Mouse (Mus musculus) inflammation-experienced regulatory T-cells, adult 6 months (primary cell): ENCODE data around the gene Agfg1. TPM values are rescaled to one million over a fixed set of nuclear protein-coding genes. Genes with fewer than 3 reads are reported as not detected.

ENCODE experiments used
- ATAC-seq: one replicate; pipeline ENCODE4 v1.8.0; 2017
- polyA plus RNA-seq, 3 experiments: library from polyadenylated mRNA; unstranded; fragments of 100-300 nt; shearing (Covaris generic); gene quantifications; one replicate each; pipeline ENCODE4 v1.2.1; 2017

Gene Agfg1
- 10 to 100 TPM; 32.2 to 33.2 (median 32.6) TPM for polyA plus RNA-seq

- peak; percentile 55 for ATAC-seq
These were observed at the start of gene Agfg1 for GRCm38 (mm10) chr1:82839296-82839613. Gene Agfg1, plus strand, starts transcription at chr1:82839483.

DNA sequence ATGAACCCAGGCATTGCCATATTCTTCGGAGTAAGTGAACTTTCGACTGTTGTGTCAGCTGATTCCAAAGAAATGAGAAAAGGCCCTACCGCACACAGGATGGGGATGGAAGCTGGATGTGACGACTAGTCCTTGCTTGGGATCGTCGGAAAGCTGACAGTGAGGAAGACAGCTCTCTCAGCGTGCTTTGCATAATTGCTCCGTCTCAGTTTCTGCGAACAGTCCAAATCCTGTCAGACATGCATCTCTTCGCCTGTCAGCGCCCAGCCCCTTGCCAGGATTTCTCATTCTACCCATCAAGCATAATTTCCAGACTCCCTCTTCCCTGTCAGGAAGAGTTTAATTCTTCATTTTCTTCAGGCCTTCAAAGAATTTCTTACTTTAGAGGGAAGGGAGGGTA lies 48.2 kb upstream of the Agfg1 start:
- no peak for ATAC-seq

DNA sequence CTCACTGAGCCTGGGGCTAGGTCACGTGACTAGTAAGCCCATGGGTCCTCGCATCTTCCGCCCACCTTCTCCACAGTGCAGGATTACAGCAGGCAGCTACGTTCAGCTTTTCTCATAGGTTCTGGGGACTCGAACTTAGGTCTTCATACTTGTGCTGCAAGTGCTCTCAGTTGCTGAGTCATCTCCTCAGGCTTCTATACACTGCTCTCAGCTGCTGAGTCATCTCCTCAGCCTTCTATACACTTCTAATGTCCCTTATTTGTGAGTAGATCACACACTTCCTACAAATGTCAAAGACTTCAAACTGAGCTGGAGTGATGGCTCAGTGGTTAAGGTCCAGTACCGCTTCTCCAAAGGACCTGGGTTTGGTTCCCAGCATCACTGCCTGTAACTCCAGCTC lies 47.0 kb upstream of the Agfg1 start:
- no peak for ATAC-seq

GRCm38 (mm10) chr1:82793110-82793509 lies 46.2 kb upstream of the Agfg1 start:
- ATAC-seq: no peak

DNA sequence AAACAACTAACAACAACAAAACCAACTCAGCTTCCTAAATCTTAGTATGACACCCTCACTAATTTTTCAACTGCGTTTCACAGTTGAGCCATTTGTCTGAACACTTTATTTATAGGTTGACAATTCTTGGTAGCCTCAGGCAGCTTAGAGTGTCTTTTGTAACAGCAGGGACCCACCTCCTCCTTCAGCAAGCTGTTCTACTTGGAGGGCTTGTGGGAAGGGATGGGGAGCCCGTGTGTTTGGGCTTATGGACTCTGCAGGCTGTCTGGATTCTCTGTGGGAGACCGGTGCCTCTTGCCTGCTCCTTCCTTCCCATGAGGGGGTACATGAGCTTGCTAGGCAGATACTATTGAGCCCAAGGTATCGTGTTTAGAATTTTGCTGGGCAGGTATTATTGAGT lies 45.3 kb upstream of the Agfg1 start:
- ATAC-seq: no peak

DNA sequence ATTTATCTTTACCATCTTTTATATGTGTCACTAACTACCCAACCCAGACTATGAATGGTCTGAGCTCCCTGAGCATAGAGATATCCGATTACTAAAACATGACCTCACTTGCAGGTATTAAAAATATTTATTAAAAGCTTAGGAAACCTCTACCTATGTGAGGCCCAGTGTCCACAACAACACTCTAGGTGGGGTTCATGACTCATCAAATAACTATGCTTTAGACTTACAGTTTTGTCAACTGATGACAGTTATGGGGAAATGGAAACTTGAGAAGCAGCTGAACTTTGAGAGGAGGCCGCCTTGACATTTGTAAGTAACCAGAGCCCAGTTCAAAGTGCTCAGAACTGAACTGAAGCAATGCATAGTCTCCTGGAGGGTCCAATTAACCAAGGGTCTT lies 44.1 kb upstream of the Agfg1 start:
- peak; percentile 64 for ATAC-seq

GRCm38 (mm10) chr1:82795702-82796443 lies 43.4 kb upstream of the Agfg1 start:
- ATAC-seq: peak; percentile 72

DNA sequence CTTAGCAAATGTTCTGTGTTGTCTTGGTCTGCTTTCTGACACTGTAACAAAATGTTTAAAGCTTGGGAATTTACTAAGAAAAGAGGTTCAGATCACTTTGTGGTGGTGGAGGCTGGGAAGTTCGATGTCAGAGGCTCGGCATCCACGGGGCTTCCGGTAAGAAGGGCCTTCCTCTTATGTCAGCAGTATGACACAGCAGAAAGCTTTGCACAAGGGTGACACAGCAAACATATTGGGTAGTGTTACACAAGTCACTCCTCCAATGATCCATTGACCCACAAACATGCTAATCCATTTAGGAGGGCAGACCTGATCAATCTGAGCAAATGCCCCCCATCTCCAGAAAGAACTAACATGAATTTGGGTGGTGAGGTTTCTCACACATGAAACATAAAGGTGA lies 42.2 kb upstream of the Agfg1 start:
- no peak for ATAC-seq

- no peak for ATAC-seq
These were observed 41.0 kb upstream of the Agfg1 start for GRCm38 (mm10) chr1:82798304-82798703.

DNA sequence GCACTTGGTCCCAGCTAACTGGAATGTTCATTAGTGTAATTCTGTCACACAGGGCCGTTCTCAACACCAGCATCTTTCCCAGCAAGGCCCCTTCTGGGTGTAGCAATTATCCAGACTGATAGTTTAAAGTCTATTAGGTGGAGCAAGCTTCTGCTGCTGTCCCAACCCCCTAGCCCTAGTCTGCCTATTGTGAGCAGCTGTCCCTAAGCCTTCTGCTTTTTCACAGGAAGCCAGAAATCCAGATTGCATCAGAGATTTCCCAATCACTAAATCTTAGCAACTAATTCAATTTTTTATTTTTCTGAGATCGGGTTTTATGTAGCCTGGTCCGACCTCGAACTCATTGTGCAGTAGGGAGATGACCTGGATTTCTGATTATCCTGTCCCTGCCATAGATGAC lies 40.4 kb upstream of the Agfg1 start:
- no peak for ATAC-seq

DNA sequence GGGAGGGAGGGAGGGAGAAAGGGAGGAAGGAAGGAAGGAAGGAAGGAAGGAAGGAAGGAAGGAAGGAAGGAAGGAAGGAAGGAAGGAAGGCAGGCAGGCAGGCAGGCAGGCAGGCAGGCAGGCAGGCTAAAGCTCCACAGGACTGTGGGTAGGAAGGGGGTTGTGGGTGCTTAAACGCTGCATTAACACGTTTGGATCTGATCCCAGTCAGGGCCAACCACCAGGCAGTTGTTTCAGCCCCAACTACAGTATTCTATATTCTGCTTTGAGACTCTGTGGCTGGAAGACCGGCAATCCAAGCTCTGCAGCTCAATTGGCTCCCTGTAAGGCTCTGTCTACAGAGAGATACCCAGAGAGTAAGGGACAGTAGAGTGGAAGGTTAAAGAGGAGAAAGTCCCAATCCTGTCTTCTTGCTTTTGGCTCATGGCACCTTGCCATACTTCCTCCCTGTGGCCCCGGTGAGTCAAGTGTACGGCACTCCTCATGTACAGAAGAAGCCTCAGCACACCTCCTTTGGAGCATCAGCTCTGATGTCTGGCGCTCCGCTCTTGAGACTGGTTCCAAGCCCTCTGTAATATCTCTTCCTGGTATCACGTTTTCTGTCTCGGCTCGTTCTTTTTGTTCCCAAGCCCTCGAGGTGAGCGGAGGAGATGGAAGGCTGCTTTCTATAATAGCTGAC lies 38.0 kb upstream of the Agfg1 start:
- ATAC-seq: no peak

- ATAC-seq: peak; percentile 36
These were observed 35.7 kb upstream of the Agfg1 start for GRCm38 (mm10) chr1:82803608-82804007.

- no peak for ATAC-seq
These were observed 35.2 kb upstream of the Agfg1 start for GRCm38 (mm10) chr1:82804059-82804458.

GRCm38 (mm10) chr1:82806391-82806790 lies 32.9 kb upstream of the Agfg1 start:
- no peak for ATAC-seq

GRCm38 (mm10) chr1:82807206-82807605 lies 32.1 kb upstream of the Agfg1 start:
- ATAC-seq: peak; percentile 77

DNA sequence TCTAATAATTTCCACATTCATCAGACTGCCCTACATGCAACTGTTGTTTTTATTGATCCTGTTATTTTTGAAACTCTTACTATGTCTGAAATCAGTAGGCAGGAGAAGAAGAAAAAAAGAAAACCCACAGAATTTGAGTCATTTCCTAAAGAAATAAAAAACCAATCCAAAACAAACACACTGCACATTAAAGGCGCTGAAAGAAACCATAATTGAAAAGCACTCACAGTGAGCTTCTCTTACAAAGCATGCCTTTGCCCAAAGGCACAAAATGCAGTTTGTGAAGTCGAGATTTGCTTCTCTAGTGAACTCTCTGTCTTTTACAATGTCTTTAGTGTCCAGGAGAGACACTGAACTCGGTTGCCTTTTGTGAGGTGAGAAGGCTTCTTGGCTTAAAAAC lies 30.7 kb upstream of the Agfg1 start:
- ATAC-seq: no peak

- ATAC-seq: peak; percentile 11
These were observed 27.5 kb upstream of the Agfg1 start for GRCm38 (mm10) chr1:82811766-82812165.

GRCm38 (mm10) chr1:82815941-82816716 lies 23.2 kb upstream of the Agfg1 start:
- ATAC-seq: no peak

DNA sequence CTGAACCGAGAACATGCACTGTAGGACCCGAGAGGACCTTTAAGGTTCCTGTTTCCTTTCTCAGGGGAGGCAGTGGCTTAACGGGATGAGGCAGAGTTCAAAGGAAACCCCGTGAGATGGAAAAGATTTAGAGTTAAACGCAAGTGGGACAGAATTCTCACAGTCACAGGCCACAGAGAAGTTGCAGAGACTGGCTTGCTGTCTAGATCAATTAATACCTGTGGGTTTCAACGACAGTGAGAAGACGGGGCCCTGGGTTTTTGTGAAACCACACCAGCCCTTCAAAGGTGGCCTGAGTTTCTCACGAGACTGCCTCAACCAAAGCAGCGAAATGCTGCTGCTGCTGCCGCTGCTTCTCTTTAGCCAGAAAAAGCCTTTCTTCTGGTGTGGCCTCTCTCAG lies 19.9 kb upstream of the Agfg1 start:
- ATAC-seq: peak; percentile 77

- ATAC-seq: no peak
These were observed 19.1 kb upstream of the Agfg1 start for GRCm38 (mm10) chr1:82820179-82820578.

- no peak for ATAC-seq
These were observed 18.6 kb upstream of the Agfg1 start for GRCm38 (mm10) chr1:82820626-82821186.

DNA sequence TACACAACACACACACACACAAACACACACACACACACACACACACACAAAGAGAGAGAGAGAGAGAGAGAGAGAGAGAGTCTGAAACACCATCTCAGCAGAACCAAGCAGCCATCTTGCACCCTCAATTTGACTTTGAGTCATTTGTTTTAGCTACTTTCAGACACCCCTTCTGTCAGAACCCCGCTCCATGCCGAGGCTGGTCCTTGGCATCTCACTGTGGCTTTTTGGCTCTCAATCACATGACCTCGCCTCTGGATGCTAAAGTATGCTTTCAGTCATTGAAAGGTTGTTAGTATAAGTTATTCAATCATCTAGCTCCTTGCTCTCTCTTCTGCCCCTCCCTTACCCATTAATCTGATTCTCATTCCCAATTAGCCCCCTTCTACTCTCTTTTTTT lies 17.4 kb upstream of the Agfg1 start:
- no peak for ATAC-seq

DNA sequence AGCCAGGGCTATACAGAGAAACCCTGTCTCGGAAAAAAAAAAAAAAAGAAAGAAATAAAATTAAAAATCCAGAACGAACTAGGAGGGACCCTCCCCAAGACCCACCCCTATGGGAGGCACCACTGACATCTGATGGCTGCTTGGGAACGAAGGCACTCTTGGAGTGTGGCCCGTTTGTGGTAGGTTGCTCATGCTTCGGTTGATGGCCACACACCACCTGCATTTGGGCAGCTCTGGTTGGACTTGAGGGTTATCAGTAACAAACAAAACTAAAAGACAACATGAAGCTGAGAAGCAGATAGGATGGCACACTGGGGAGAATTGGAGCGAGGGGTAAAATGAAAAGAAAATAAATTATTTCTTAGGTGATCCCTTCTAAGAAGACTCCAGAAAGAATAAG lies 15.1 kb upstream of the Agfg1 start:
- no peak for ATAC-seq
